Mouse (Mus musculus): ENCODE data around the gene Bmp7. TPM values are rescaled to one million over a fixed set of nuclear protein-coding genes. Genes with fewer than 3 reads are reported as not detected.

The Bmp7 gene
- total and polyA plus RNA-seq, 2 experiments from 2014 or later = 11.8 to 51.3 TPM

GRCm38 (mm10) chr2:172863469-172863856 lies 76.7 kb downstream of the Bmp7 start:
- Histone ChIP-seq H3K27me3 (ENCODE audit: control insufficient read depth, insufficient read depth, low read length) (no peaks in the 10 kb centered on the region), H3K9ac (replicated peaks; ENCODE audit: low read depth, low read length) (no peak overlapping the region), H3K36me3 (replicated peaks; ENCODE audit: control insufficient read depth, insufficient read depth, low read length) (no peaks in the 10 kb centered on the region), H3K27ac (ENCODE audit: low read depth) (peak overlapping the region; percentile 77), H3K9me3 (replicated peaks; ENCODE audit: control insufficient read depth, low read length) (no peaks in the 10 kb centered on the region), H3K4me2 (ENCODE audit: low read depth, low read length) (peak overlapping the region; percentile 57), H3K4me3 (ENCODE audit: low read depth, low read length) (peak overlapping the region; percentile 26), H3K4me1 (ENCODE audit: control insufficient read depth, insufficient read depth) (peaks cover 26% of the 10 kb centered on the region)
- 26% methylated on average over 14 of the region's 14 CpGs for WGBS
- TF ChIP-seq EP300 (IDR thresholded peaks at IDR 0.05; ENCODE audit: low read depth) (no peak), CTCF (IDR thresholded peaks at IDR 0.05; ENCODE audit: low read depth) (no peak)
- peak; percentile 0; the same call in 1 of the 2 replicates for ATAC-seq (ENCODE audit: insufficient read depth, low read depth)
- DNase-seq (ENCODE audit: low spot score) = no peak

GRCm38 (mm10) chr2:172862850-172863468 lies 77.2 kb downstream of the Bmp7 start:
- peak; percentile 87 for DNase-seq (ENCODE audit: low spot score)
- Histone ChIP-seq H3K36me3 (replicated peaks; ENCODE audit: control insufficient read depth, insufficient read depth, low read length) (no peaks in the 10 kb centered on the region), H3K4me2 (ENCODE audit: low read depth, low read length) (peak overlapping the region; percentile 57), H3K4me3 (ENCODE audit: low read depth, low read length) (peak overlapping the region; percentile 26), H3K27me3 (ENCODE audit: control insufficient read depth, insufficient read depth, low read length) (no peaks in the 10 kb centered on the region), H3K9ac (replicated peaks; ENCODE audit: low read depth, low read length) (no peak overlapping the region), H3K27ac (ENCODE audit: low read depth) (peak overlapping the region; percentile 77), H3K9me3 (replicated peaks; ENCODE audit: control insufficient read depth, low read length) (no peaks in the 10 kb centered on the region), H3K4me1 (ENCODE audit: control insufficient read depth, insufficient read depth) (peaks cover 26% of the 10 kb centered on the region)
- no peak for TF ChIP-seq EP300 (IDR thresholded peaks at IDR 0.05; ENCODE audit: low read depth)
- TF ChIP-seq CTCF (IDR thresholded peaks at IDR 0.05; ENCODE audit: low read depth) = no peak
- peak; percentile 77 for ATAC-seq (ENCODE audit: insufficient read depth, low read depth)
- 4% methylated on average over 29 of the region's 29 CpGs for WGBS

- Histone ChIP-seq H3K9ac (replicated peaks; ENCODE audit: low read depth, low read length) (no peak overlapping the region), H3K4me3 (ENCODE audit: low read depth, low read length) (0 out of 2 replicates have a peak overlapping the region, but pooled peaks have one; percentile 26), H3K4me2 (ENCODE audit: low read depth, low read length) (peak overlapping the region; percentile 57), H3K27me3 (ENCODE audit: control insufficient read depth, insufficient read depth, low read length) (no peaks in the 10 kb centered on the region), H3K27ac (ENCODE audit: low read depth) (peak overlapping the region; percentile 77), H3K9me3 (replicated peaks; ENCODE audit: control insufficient read depth, low read length) (no peaks in the 10 kb centered on the region), H3K4me1 (ENCODE audit: control insufficient read depth, insufficient read depth) (peaks cover 26% of the 10 kb centered on the region), H3K36me3 (replicated peaks; ENCODE audit: control insufficient read depth, insufficient read depth, low read length) (no peaks in the 10 kb centered on the region)
- TF ChIP-seq CTCF (IDR thresholded peaks at IDR 0.05; ENCODE audit: low read depth) = no peak
- no peak for DNase-seq (ENCODE audit: low spot score)
- WGBS = 17% methylated on average over 19 of the region's 19 CpGs
- ATAC-seq (ENCODE audit: insufficient read depth, low read depth) = peak; percentile 3; the same call in 1 of the 2 replicates
Observed at GRCm38 (mm10) chr2:172862424-172862823, 77.7 kb downstream of the Bmp7 start.

DNA sequence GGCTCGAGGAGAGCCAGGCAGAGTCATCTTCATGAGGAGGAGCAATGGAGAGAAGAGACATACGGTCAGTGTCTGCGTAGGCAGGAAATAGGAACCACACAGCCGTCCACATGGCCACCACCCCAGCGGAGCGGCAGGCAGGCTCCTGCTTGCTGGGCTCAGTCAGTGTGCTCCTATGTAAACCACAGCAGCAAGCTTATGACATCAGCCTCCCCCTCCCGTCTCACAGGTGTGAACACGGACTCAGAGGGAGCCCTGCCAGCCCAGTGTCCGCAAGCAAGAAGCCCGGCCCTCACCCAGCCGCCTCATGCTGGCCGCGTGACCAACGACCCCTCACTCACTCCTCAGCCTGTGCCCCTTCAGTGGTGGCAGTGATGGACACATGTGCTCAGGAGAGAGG lies 78.5 kb downstream of the Bmp7 start:
- DNase-seq (ENCODE audit: low spot score) (no peak), ATAC-seq (ENCODE audit: insufficient read depth, low read depth) (no peak)
- 38% methylated on average over 14 of the region's 14 CpGs for WGBS

DNA sequence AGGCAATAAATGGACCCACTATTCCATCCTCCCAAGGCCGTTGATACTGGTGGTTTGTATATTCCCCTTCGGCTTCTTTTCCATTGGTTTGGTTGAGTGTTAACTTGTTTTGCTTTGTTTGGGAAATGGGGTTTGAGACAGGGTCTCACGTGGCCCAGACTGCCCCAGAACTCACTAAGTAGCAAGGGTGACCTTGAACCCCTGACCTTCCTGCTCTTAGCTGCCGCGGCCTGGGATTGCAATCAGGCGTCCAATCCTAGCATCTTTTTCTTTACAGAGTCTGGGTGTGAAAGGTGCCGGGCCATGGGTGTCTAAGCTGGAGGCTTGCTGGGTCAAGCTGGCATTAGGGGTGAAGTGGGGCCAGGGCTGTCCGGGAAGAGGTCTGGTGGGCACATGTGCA lies 79.5 kb downstream of the Bmp7 start:
- DNase-seq (ENCODE audit: low spot score) (no peak), ATAC-seq (ENCODE audit: insufficient read depth, low read depth) (no peak)
- Histone ChIP-seq H3K4me1 (ENCODE audit: control insufficient read depth, insufficient read depth) (peaks cover 16% of the 10 kb centered on the region; the same call in 1 of the 2 replicates), H3K27ac (ENCODE audit: low read depth) (no peak overlapping the region), H3K27me3 (ENCODE audit: control insufficient read depth, insufficient read depth, low read length) (no peaks in the 10 kb centered on the region), H3K4me3 (ENCODE audit: low read depth, low read length) (no peak overlapping the region), H3K4me2 (ENCODE audit: low read depth, low read length) (no peak overlapping the region), H3K36me3 (replicated peaks; ENCODE audit: control insufficient read depth, insufficient read depth, low read length) (no peaks in the 10 kb centered on the region), H3K9me3 (replicated peaks; ENCODE audit: control insufficient read depth, low read length) (no peaks in the 10 kb centered on the region), H3K9ac (replicated peaks; ENCODE audit: low read depth, low read length) (no peak overlapping the region)
- WGBS = 84% methylated on average over 8 of the region's 8 CpGs
- TF ChIP-seq EP300 (IDR thresholded peaks at IDR 0.05; ENCODE audit: low read depth) (no peak), CTCF (IDR thresholded peaks at IDR 0.05; ENCODE audit: low read depth) (no peak)

More for the DNA sequence above, 78.5 kb downstream of the Bmp7 start:
- no peaks in the 10 kb centered on the region for H3K36me3 ChIP-seq (replicated peaks; ENCODE audit: control insufficient read depth, insufficient read depth, low read length)
- no peak for TF ChIP-seq EP300 (IDR thresholded peaks at IDR 0.05; ENCODE audit: low read depth)
- TF ChIP-seq CTCF (IDR thresholded peaks at IDR 0.05; ENCODE audit: low read depth) = no peak
- H3K4me1 ChIP-seq (ENCODE audit: control insufficient read depth, insufficient read depth) = peaks cover 23% of the 10 kb centered on the region
- H3K9ac ChIP-seq (replicated peaks; ENCODE audit: low read depth, low read length) = no peak overlapping the region
- no peak overlapping the region for H3K4me3 ChIP-seq (ENCODE audit: low read depth, low read length)
- no peak overlapping the region for H3K27ac ChIP-seq (ENCODE audit: low read depth)
- H3K4me2 ChIP-seq (ENCODE audit: low read depth, low read length) = no peak overlapping the region
- H3K9me3 ChIP-seq (replicated peaks; ENCODE audit: control insufficient read depth, low read length) = no peaks in the 10 kb centered on the region
- H3K27me3 ChIP-seq (ENCODE audit: control insufficient read depth, insufficient read depth, low read length) = no peaks in the 10 kb centered on the region

- H3K4me3 ChIP-seq (ENCODE audit: low read depth, low read length) = no peak overlapping the region
- no peak for DNase-seq (ENCODE audit: low spot score)
- H3K9ac ChIP-seq (replicated peaks; ENCODE audit: low read depth, low read length) = no peak overlapping the region
- H3K4me1 ChIP-seq (ENCODE audit: control insufficient read depth, insufficient read depth) = peaks cover 11% of the 10 kb centered on the region; the same call in 1 of the 2 replicates
- 85% methylated on average over 7 of the region's 7 CpGs for WGBS
- no peaks in the 10 kb centered on the region for H3K9me3 ChIP-seq (replicated peaks; ENCODE audit: control insufficient read depth, low read length)
- H3K27ac ChIP-seq (ENCODE audit: low read depth) = no peak overlapping the region
- no peak for ATAC-seq (ENCODE audit: insufficient read depth, low read depth)
- H3K4me2 ChIP-seq (ENCODE audit: low read depth, low read length) = no peak overlapping the region
- no peak for TF ChIP-seq CTCF (IDR thresholded peaks at IDR 0.05; ENCODE audit: low read depth)
- no peaks in the 10 kb centered on the region for H3K36me3 ChIP-seq (replicated peaks; ENCODE audit: control insufficient read depth, insufficient read depth, low read length)
- no peaks in the 10 kb centered on the region for H3K27me3 ChIP-seq (ENCODE audit: control insufficient read depth, insufficient read depth, low read length)
Observed at GRCm38 (mm10) chr2:172860104-172860503, 80.0 kb downstream of the Bmp7 start.
